Mouse (Mus musculus) C2C12 (cell line): Measurements from ENCODE around the gene Cnpy1.

ENCODE experiments used
- CEBPB ChIP-seq: IDR thresholded peaks from one replicate; pipeline ENCODE4 v1.6.1; 2011; ENCODE audit warnings: low read depth, mild to moderate bottlenecking, control low read depth, moderate library complexity
- CTCF ChIP-seq: IDR thresholded peaks from one replicate; pipeline ENCODE4 v1.5.1; 2011; ENCODE audit not compliant: control insufficient read depth, insufficient read depth, insufficient read length
- FOSL1 ChIP-seq: IDR thresholded peaks from one replicate; pipeline ENCODE4 v1.8.0; 2011; ENCODE audit warnings: mild to moderate bottlenecking, low read length; ENCODE audit not compliant: poor library complexity, insufficient read depth, severe bottlenecking
- MAX ChIP-seq: IDR thresholded peaks from one replicate; pipeline ENCODE4 v1.6.1; 2011; ENCODE audit warnings: mild to moderate bottlenecking, control low read depth
- MYOG ChIP-seq: IDR thresholded peaks from one replicate; pipeline ENCODE4 v1.6.1; 2011; ENCODE audit not compliant: control insufficient read depth, insufficient read length; ENCODE audit errors: extremely low read depth
- USF1 ChIP-seq: IDR thresholded peaks from one replicate; pipeline ENCODE4 v1.6.1; 2011; ENCODE audit warnings: low read depth, mild to moderate bottlenecking, control low read depth, moderate library complexity

- TF ChIP-seq MAX (no peak), CTCF (no peak), USF1 (no peak), MYOG (no peak), CEBPB (no peak), FOSL1 (no peak)
Observed at GRCm38 (mm10) chr5:28157781-28158180, 87.8 kb downstream of the Cnpy1 start.
